Mouse (Mus musculus) midbrain, postnatal 0 days (tissue): ENCODE data around the gene Pigs. TPM values are rescaled to one million over a fixed set of nuclear protein-coding genes. Genes with fewer than 3 reads are reported as not detected.

Experiments used
- ATAC-seq: fragments of 200-750 bp; cut with Nextera tagmentation; 2 replicates; pipeline ENCODE4 v1.8.0; 2017; ENCODE audit warnings: moderate number of reproducible peaks, mild to moderate bottlenecking, moderate TSS enrichment, moderate library complexity; ENCODE audit not compliant: low FRiP score
- DNase-seq: peaks from one replicate; pipeline ENCODE4 v3.0.0-alpha.2; 2015; ENCODE audit warnings: low spot score
- H3K27ac ChIP-seq: fragments of 300-500 bp; sonication (generic); 2 replicates; pipeline ENCODE4 v1.5.1; 2014; ENCODE audit warnings: low read depth, mild to moderate bottlenecking, low read length, mixed read lengths
- H3K27me3 ChIP-seq: fragments of 300-500 bp; sonication (generic); 2 replicates; pipeline ENCODE4 v1.6.1; 2014; ENCODE audit warnings: low read length, control low read depth, mixed read lengths; ENCODE audit not compliant: insufficient read depth
- H3K36me3 ChIP-seq: fragments of 300-500 bp; sonication (generic); 2 replicates; pipeline ENCODE4 v1.6.1; 2014; ENCODE audit warnings: low read length, control low read depth, mixed read lengths; ENCODE audit not compliant: insufficient read depth
- H3K4me1 ChIP-seq: fragments of 300-500 bp; sonication (generic); 2 replicates; pipeline ENCODE4 v1.6.1; 2014; ENCODE audit warnings: mild to moderate bottlenecking, control low read depth, antibody characterized with exemption, low read length, mixed read lengths; ENCODE audit not compliant: insufficient read depth
- H3K4me2 ChIP-seq: fragments of 300-500 bp; sonication (generic); 2 replicates; pipeline ENCODE4 v1.6.1; 2014; ENCODE audit warnings: low read depth, mild to moderate bottlenecking, low read length, mixed read lengths; ENCODE audit not compliant: poor library complexity, severe bottlenecking
- H3K4me3 ChIP-seq: fragments of 300-500 bp; sonication (generic); 2 replicates; pipeline ENCODE4 v1.5.1; 2014; ENCODE audit warnings: low read depth, mild to moderate bottlenecking, low read length, moderate library complexity
- H3K9ac ChIP-seq: fragments of 300-500 bp; sonication (generic); replicated peaks from 2 replicates; pipeline ENCODE4 v1.6.1; 2014; ENCODE audit warnings: mild to moderate bottlenecking, low read length, moderate library complexity, mixed read lengths; ENCODE audit not compliant: poor library complexity, severe bottlenecking
- H3K9me3 ChIP-seq: fragments of 300-500 bp; sonication (generic); 2 replicates; pipeline ENCODE4 v1.6.1; 2016; ENCODE audit warnings: low read length, control low read depth
- CTCF ChIP-seq: IDR thresholded peaks from 2 replicates; pipeline ENCODE4 v1.5.1; 2016; ENCODE audit warnings: antibody characterized with exemption, mild to moderate bottlenecking
- WGBS: fragments of 180-500 bp; shearing (Covaris S2); extraction: QIAGEN DNeasy Blood & Tissue Kit; methylation state at CpG from one replicate; pipeline ENCODE4 v1.1.7; 2014; 5-methylcytosine and 5-hydroxymethylcytosine counted together
- polyA plus RNA-seq: library from polyadenylated mRNA; unstranded; fragments of >200 nt; fragmentation: Nextera tagmentation; extraction: Ambion mirVana; gene quantifications from 2 replicates; pipeline ENCODE4 v1.2.1, GENCODE M21; 2015
- total RNA-seq: library from RNA; depleted of rRNA; stranded (reverse); fragments of >200 nt; gene quantifications from 2 replicates; pipeline ENCODE4 v1.2.3, GENCODE M21; 2014

Gene Pigs
- total and polyA plus RNA-seq, 2 experiments from 2014 or later, result 62.4 to 82.6 TPM

- DNase-seq (no peak), ATAC-seq (no peak)
- Histone ChIP-seq H3K9me3 (no peaks in the 10 kb centered on the region), H3K27me3 (no peaks in the 10 kb centered on the region), H3K27ac (no peak overlapping the region), H3K9ac (no peak overlapping the region), H3K4me2 (no peak overlapping the region), H3K4me1 (no peaks in the 10 kb centered on the region), H3K36me3 (no peaks in the 10 kb centered on the region), H3K4me3 (no peak overlapping the region)
- 48% methylated on average over 8 of the region's 8 CpGs for WGBS
- no peak for TF ChIP-seq CTCF
Measured at GRCm38 (mm10) chr11:78364103-78364502, 35.9 kb downstream of the Pigs start.

GRCm38 (mm10) chr11:78367456-78368225, 39.4 kb downstream of the Pigs start:
- Histone ChIP-seq H3K36me3 (no peaks in the 10 kb centered on the region), H3K9me3 (no peaks in the 10 kb centered on the region), H3K9ac (no peak overlapping the region), H3K4me2 (no peak overlapping the region), H3K4me1 (no peaks in the 10 kb centered on the region), H3K4me3 (no peak overlapping the region), H3K27me3 (no peaks in the 10 kb centered on the region), H3K27ac (no peak overlapping the region)
- 92% methylated on average over 14 of the region's 15 CpGs for WGBS
- no peak for DNase-seq
- TF ChIP-seq CTCF, result no peak
- no peak for ATAC-seq

GRCm38 (mm10) chr11:78370389-78370788, 42.2 kb downstream of the Pigs start:
- DNase-seq (no peak), ATAC-seq (no peak)
- Histone ChIP-seq H3K27me3 (no peaks in the 10 kb centered on the region), H3K9me3 (no peaks in the 10 kb centered on the region), H3K27ac (no peak overlapping the region), H3K4me3 (no peak overlapping the region), H3K36me3 (no peaks in the 10 kb centered on the region), H3K9ac (no peak overlapping the region), H3K4me1 (no peaks in the 10 kb centered on the region), H3K4me2 (no peak overlapping the region)
- no peak for TF ChIP-seq CTCF
- 92% methylated on average over 1 of the region's 1 CpGs for WGBS

GRCm38 (mm10) chr11:78371711-78372110, 43.5 kb downstream of the Pigs start:
- no peak overlapping the region for H3K27ac ChIP-seq
- no peak overlapping the region for H3K9ac ChIP-seq
- DNase-seq (no peak), ATAC-seq (no peak)
- no peaks in the 10 kb centered on the region for H3K36me3 ChIP-seq
- H3K9me3 ChIP-seq, result no peaks in the 10 kb centered on the region
- no peak for TF ChIP-seq CTCF
- no peak overlapping the region for H3K4me3 ChIP-seq
- WGBS, result 92% methylated on average over 11 of the region's 11 CpGs
- H3K27me3 ChIP-seq, result no peaks in the 10 kb centered on the region
- no peak overlapping the region for H3K4me2 ChIP-seq
- H3K4me1 ChIP-seq, result no peaks in the 10 kb centered on the region

GRCm38 (mm10) chr11:78372166-78372565, 44.0 kb downstream of the Pigs start:
- WGBS, result 90% methylated on average over 3 of the region's 3 CpGs
- Histone ChIP-seq H3K27me3 (no peaks in the 10 kb centered on the region), H3K4me2 (no peak overlapping the region), H3K27ac (no peak overlapping the region), H3K4me3 (no peak overlapping the region), H3K9me3 (no peaks in the 10 kb centered on the region), H3K4me1 (no peaks in the 10 kb centered on the region), H3K36me3 (no peaks in the 10 kb centered on the region), H3K9ac (no peak overlapping the region)
- no peak for TF ChIP-seq CTCF
- ATAC-seq, result no peak
- no peak for DNase-seq

GRCm38 (mm10) chr11:78372610-78373009, 44.4 kb downstream of the Pigs start:
- Histone ChIP-seq H3K9me3 (no peaks in the 10 kb centered on the region), H3K36me3 (no peaks in the 10 kb centered on the region), H3K27ac (no peak overlapping the region), H3K9ac (no peak overlapping the region), H3K4me1 (no peaks in the 10 kb centered on the region), H3K27me3 (no peaks in the 10 kb centered on the region), H3K4me2 (no peak overlapping the region), H3K4me3 (no peak overlapping the region)
- ATAC-seq (no peak), DNase-seq (no peak)
- WGBS, result 40% methylated on average over 7 of the region's 7 CpGs
- no peak for TF ChIP-seq CTCF
